Mouse (Mus musculus): ENCODE data around the gene Foxc1.

Gene Foxc1

DNA sequence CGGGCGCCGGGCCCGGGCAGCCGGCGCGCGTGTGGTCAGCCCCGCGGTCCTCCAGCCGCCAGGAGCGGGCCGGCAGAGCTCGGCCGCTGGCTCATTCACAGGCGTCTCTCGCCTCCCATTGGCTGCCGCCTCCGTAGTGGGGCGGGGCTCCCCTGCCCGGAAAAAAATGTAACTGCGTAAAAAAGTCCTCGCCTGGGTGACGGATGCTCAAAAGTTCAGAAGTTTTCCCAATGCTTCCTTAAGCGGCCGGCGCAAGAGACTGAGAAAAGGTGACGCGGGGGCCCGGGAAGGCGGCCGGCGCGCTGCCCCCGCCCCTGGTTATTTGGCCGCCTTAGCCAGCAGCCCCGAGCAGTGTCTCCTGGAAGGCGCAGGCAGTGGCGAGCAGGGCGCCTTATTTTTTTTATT lies at the start of gene Foxc1:
Gene Foxc1, plus strand, starts transcription at position 206 of the 405 bp plus-strand sequence.
- DNase-seq = peak; percentile 32 to 39

DNA sequence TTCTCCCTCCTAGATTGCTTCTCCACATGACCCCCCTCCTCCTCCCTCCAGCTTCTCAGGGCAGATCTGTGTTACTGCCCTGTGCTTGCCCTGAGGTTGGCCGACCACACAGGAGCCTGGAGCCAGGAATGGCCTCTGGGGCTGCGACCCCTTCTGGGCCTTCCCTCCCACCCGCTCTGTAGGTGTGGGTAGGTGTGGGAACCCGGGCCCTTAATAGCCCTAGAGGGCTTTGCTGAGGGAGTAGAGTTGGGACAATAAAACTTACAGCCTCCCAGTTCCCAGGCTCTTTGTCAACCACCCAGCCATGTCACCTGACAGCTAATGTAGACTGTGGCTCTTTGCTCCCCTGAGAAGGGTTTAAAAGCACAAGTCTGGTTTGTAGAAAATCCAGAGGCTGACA lies 46.0 kb upstream of the Foxc1 start:
- no peak for DNase-seq

DNA sequence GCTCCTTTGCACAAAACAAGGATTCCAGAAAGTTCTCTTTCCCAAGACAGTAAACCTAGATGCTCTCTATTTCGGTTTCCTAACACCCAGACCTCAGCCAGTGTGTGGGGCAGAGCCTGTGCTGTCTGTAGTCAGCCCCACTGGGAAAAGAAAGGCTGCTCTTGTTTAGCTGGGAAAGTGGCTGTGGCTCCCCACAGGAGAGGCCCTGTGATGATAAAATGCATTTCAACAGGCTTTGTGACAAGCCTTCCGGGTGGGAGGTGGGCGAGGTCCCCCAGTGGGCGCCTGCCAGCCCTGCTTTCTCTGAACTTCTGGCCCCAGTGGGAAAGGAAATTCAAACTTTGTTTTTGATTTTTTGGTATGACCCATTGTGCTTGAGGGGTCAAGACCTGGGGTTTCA lies 45.4 kb upstream of the Foxc1 start:
- DNase-seq = no peak

DNA sequence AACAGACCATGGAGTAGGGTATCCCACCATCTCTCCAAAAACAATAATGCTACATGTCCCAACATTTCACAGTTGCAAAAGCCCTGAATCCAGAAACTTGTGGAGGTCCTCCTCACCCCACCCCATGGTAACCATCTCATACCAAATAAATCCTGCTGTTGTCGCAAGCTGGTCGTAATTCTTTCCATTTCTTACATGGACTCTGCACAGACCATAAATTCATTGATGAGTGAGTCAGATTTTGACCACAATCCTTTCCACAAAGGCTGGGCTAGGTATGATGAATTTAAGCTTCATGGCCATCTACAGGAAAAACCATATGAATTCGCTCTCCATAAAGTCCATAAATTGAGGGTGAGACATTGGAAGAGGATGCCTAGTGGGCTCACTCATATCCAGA lies 42.0 kb upstream of the Foxc1 start:
- no peak for DNase-seq

DNA sequence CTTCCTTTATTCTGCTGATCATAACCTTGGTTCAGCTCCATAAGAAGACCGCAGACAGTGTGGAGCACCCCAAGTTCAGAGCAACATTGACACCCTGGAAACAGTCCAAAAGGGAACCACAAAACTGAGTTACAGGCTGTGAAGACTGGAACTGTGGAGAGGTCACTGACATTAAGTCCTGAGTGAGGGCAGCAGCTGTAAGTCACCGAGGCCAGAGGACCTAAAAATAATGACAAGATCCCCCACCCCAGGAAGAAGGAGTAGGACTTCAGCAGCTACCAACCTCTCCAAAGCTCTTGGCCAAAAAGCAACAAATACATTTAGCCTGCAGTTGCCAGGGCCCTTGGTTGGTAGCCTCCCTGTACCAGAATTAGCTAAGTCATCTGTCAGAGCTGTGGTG lies 40.9 kb upstream of the Foxc1 start:
- DNase-seq = no peak

DNA sequence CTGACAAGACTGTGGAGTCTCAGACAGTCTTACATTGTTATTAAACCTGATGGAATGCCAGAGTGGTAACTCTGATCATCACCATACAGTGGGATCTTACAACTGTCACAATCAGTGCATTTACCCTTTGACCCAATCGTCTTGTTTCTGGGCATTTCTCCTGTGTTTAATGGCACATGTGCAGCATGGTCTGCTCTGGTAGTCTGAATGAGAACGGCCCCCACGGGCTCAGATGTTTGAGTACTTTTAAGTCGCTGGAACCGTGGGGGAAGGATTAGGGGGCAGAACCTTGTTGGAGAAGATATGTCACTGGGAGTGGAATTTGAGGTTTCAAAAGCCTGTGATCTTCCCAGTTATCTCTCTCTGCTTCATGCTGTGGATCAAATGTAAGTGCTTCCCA lies 33.6 kb upstream of the Foxc1 start:
- DNase-seq = no peak

DNA sequence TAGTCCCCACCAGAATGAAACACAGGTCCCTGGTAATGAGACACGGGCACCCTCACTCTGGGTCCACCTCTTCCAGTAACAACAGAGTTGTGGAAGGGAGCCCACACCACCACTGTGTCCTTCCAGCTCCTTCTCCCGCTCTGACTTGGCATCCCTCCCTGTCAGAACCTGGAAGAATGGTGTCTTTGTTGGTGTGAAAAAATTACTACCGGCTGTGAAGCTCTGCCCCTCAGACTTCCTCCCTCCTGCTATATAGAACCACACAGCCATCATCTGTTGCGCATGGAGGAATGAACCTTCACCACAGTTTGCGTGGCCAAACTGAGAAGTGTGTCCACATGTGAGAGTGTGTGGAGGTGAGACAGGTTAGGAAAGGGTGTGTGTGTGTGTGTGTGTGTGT lies 30.7 kb upstream of the Foxc1 start:
- no peak for DNase-seq

DNA sequence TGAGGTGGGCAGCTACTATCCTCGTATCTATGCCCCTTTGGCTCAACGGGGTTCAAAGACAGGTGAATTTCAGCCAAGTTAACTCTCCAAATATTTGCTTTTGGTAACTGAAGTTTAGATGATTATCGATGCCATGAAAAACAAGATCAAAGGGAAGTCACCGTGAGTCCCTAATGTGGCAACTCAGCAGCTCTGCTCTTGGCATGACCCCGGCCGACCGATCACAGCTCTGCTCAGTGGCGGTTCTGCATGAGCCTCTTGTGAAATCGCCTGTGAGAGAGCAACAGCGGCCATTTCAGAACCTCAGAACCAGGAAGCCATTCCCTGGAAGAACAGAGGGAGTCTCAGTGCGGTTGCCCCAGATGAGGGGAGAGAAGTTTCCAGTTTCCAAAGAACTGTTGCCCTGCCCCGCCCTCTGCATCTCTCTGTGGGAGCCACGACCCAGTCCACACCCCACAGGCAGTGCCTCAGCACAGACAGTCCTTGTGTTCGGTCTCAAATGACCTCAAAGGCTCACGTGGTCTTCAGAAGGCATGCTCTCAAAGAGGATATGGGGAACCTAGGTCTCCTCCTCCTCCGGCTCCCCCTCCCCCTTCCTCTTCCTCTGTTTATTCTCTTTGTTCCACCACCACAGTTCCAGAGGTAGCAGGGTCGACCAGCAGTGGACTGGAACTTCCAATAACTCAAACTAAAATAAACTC lies 27.0 kb upstream of the Foxc1 start:
- no peak for DNase-seq

DNA sequence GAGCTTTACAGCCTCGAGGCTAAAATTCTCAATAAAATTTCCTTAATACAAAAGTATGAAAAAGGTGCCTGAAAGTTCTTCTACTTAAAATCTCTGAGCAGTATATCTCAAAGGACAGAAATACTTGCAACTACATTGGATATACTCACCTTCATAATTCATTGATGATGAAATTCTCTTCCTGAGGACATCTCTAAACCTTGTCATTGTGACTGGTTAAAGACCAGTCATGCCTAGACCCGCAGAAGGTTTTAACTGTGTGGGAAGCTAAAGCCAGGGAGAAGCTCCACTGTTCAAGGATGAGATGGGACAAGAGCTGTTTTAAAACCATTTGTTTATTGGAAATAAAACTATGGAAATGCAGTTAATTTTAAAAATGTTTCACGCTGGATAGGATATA lies 26.1 kb upstream of the Foxc1 start:
- no peak for DNase-seq

DNA sequence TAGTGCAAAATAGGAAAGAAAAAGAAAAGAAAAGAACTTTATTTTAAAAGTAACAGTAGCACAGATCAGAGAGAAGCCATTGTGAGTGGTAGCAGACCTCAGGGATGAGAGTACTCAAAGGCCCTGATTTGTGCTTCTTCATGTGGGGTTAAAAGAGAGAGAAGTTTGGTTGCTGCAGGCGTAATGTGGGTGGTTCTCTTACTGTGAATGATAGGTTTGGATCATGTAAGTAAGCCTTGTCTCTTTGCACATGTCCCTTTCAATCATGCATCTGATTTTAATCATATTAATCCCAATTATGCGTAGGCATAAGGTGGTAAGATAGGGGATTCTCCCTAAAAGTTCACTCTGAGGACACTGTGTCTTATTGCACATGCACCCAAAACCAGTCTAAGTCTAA lies 24.4 kb upstream of the Foxc1 start:
- DNase-seq = no peak

DNA sequence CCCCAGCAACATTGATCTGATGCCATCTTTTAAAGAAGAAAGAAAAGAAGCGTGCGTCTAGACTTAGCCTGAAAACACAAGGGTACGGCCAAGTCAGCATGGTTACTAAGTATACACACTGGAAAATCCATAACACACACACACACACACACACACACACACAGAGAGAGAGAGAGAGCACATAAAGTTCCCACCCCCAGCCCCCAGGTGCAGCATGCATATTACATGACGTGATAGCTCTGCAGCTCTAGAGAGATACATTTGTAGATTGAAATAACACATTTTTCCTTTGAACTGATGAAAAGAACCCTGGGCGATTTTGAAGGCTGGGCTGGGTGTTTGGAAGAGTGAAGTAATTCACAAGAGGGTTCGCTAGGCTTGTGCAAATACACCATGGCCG lies 21.7 kb upstream of the Foxc1 start:
- DNase-seq = no peak

DNA sequence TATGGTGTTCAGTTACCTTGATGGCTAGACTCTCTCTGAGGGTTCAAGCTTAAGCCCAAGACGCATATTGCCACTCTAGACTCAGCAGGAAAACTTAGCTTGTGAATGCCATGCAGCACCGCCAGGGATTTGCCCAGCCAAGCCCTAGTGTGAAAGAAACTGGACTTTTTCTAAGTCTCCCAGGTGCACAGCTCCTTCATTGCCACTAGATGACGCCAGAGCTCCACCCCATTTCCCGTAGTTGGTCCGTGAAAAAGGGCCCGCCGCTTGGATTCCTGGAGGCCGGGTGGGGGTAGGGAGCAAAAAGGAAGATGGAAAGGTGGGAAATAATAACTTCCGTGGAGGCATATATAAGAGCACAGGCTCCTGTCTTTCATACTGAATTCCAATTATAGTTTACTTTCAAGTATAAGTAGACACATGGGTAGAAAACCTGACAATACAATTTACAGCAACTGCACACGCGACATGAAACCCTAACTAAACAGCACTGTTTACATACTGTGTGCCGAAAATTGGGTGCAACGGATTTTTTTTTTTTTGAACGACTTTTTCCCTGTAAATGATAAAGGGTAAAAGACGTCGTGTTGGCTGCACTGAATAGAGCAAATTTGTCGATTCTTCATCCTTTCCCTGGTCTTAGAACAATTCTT lies 13.8 kb upstream of the Foxc1 start:
- DNase-seq = peak; percentile 40 to 50

DNA sequence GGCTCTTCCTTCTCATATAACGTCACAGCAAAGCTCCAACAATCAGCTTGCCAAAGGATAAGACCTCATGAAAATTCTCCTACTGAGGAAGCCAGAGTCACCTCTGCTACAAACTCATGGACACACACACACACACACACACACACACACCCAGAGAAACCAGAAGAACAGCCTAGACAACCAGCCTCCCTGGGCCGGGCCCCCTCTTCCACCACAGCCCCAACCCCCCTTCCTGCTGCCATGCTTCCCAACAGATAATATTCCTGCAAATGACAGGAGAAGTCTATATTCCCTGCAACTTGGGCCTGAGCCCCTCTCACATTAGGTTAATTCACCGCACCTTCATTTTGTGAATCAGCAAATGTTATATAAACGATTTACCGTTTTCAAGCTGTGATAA lies 13.3 kb upstream of the Foxc1 start:
- no peak for DNase-seq

DNA sequence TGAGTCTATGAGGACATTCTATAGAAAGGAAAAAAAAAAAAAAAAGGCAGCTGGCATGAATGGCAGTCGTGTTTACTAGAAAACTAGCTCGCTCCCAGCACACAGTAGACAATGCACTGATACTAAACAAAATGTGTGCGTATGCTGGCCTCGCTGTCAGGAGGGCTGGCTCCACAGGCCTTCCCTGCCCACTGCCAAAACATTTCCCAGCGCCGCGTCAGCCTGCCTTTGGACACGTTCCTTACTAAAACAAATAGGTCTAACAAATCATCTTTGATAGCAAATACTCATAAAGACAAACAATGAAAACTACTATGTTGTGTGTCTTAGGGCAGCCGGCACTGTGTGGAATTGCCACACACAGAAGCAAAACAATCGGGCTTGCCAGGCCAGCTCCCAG lies 9.1 kb upstream of the Foxc1 start:
- DNase-seq = no peak

DNA sequence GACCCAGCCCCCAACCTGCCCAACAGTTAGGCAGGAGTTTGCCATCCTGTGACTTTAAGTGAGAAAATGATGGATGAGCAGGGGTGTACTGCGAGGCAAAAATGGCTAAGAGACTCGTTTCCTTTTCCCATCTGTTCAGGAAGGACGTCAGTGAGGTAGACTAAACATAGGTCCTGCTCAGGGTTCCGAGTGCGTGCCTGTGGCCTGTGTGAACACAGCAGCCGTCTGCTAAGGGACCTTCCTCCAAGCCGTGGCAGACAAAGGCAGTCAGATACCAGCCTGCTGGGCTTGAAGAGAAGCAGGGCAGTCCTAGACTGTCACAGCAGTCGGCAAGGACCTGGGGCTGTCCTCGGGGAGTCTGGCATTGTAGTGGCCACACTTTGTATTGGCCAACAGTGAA lies 8.4 kb upstream of the Foxc1 start:
- no peak for DNase-seq

DNA sequence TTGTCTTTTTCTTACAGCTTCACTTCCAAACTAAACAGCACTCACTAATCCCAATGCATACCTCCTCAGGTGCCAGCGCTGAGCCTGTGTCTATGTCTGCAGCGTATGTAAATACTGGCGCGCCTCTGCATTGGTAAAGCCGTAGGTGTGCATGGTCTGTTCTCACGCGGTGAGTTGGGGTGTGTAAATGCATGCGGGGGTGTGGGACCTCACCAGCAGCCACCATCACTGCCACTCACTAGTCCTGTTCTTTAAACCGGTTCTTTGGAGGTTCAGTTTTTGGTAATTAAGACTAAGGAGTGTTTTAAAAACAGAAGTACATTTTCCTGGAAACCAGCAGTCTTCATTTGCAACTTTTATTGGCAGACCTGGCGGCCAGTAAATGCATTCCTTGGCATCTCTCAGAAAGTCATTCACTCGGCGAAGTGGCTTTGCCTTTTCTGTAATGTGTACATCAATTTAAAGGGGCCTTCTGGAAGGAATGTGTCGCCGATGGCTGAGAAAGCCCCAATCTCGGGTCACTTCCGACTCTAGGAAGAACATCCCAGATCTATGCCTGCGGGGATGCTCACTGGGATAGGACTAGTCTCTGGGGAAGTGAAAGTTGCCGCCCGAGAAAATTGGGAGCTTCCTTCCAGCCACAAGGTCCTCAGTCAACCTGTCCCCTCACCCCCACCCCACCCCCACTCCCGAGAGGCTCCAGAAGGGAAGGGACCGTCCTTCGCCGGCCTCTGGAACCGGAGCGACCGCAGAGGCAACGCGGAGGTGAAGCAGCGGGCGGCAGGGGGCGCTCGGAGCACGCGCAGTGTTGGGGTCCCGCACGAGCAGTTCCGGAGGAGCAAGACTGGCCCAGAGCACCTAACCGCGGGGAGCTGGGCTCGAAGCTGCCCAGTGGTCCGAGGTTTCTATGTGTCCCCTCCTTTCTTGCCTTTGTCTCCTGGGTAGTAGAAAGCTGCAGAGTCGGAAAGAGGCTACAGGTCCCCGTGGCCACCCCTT lies 5.6 kb upstream of the Foxc1 start:
- peak; percentile 82 for DNase-seq

DNA sequence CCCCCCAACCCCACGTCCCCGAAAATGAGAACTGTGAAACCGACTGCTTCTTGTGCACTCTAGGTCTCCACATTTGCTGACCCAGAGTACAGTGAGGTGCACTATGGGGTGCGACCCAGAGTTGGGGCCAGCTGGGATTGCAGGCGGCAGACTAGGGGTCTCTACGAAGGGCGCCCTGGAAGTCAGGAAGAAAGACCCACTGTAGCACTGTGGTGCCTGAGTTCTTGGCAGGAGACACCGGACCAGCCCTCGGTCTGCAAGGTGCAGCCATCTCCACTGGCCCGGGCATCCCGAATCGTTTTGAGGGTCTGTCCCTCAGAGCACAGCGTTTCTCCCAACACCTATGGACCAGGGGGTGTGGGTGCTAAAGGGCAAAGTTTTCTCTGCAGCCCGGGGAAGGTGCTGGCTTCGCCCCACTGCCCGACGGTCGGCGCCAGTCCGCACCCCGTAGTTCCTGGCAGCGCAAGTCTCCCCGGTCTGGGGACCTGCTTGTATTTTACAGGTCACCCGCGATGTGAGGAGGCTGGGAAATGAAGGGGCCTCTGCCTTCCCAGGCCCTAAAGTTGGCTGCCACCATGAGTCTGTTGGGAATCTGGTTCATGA lies 4.6 kb upstream of the Foxc1 start:
- no peak for DNase-seq

DNA sequence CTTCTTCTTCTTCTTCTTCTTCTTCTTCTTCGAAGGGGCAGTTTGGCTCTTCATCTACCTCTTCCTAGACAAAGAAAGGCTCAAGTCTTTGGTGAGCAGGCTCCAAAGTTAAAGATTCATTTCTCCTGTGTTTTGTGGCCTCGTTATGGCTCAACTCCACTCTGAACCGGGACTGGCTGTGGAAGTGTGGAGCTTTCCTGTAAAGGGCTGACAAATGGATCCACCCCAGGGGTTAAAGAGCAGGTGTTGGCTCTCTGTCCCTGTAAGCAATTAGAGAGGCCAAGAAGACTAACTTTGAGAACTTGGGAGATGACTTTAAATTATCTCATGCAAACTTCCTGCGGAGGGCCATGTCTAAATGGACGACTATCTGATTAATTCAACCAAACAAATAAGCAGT lies 4.0 kb upstream of the Foxc1 start:
- DNase-seq = no peak

DNA sequence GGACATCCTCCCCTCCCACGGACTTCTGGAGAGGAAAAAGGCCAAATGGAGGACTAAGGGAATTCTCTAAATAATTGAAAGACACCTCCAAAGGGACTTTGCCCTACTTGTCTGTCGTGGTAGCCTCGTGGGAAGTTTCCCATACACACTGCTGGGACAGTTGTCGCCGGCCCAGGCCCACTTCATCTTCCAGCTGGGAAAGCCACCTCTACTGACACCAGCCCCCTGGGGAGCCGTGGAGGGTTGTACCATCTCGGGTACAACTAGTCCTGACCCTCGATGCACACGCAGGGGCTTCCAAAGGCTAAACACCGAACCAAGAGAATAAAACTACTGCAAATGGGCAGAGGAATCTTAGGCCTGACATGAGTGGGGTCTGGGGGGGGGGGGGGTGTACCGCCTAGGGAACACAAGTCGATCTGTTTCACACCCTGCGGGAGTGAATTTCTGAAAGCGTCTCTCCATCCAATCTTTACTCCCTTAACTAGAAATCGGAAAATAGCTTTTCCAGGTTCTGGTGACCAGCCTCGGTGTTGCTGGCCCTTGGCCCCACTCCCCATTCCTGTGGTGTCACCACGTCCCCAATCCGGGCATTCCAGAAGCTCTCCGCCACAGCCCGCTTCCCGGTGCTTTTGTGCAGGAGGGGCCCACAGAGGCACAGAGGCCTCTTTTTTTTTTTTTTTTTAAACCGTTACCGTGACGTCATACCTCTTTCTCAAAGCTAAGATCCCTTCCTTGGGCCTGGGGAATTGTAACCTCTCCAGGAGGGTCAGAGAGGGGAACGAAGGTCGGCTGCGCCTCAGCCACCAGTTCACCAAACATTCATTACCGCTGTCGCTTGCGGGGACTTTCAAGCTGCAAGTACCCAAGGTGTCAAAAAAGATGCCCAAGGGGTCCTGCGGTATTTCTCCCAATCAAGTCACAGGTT lies 3.0 kb upstream of the Foxc1 start:
- DNase-seq = no peak

DNA sequence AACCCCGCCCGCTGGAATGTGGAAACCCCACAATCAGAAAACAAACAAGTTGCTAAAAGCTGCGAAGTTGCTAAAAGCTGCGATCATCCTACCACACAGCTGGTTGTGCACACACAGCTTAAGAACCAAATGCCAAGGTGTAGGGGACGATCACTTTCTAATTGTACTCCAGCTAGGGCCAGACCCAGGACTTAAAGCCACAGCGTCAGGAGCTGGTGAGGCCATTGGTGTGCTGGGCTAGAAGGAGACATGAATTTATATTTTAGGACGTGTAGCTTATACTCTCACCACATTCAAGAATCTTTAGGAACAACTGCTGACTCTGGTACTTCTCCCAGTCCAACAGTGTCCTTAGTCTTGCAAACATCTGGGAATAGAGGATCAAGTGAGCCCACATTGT lies 1.9 kb upstream of the Foxc1 start:
- no peak for DNase-seq

DNA sequence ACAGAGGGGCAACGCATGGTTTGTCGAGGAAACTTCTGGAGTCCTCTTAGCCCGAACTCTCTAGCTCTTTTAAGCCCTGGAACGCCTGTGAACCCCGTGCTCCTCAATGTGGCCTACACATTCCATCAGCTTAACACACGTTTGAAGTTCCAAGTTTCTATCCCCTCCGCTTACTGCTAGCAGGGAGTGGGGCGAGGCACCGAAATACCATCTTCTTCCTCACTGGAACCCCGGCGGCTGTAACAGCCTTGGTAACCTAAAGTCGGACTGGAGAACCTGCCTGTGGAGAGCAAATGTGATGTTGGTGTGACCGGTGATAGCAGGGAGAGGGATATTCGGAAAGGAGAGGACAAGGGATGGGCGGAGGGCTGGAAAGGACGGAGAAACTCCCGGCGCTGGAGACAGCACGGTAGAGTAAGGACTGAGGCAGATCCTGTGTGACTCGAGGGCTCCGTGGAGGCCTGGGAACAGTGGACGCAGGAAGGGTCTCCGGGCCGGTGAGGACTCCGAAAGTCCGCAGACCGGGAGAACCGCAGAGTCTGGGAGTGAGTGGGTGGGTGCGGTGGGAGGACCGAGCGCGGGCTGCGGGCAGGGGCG lies 504 bp upstream of the Foxc1 start:
- no peak for DNase-seq

All from cerebellum, postnatal 36 days (tissue).